Mouse (Mus musculus) stomach, postnatal 0 days (tissue): Measurements from ENCODE around the gene Sucla2.

Experiments
- CTCF ChIP-seq: IDR thresholded peaks from 2 replicates; pipeline ENCODE4 v1.5.1; 2016; ENCODE audit warnings: antibody characterized with exemption, low read depth, mild to moderate bottlenecking, moderate library complexity
- EP300 ChIP-seq: optimal IDR thresholded peaks from 2 replicates; pipeline ENCODE3; 2016; ENCODE audit warnings: antibody characterized with exemption

GRCm38 (mm10) chr14:73483516-73484229 lies 41.4 kb upstream of the Sucla2 start:
- TF ChIP-seq CTCF: no peak
- no peak for TF ChIP-seq EP300
